Mouse (Mus musculus) lung, embryonic 15.5 days (tissue): ENCODE data around the gene Mterf4. TPM values are rescaled to one million over a fixed set of nuclear protein-coding genes. Genes with fewer than 3 reads are reported as not detected.

ENCODE experiments used
- ATAC-seq: fragments of 200-750 bp; cut with Nextera tagmentation; 2 replicates; pipeline ENCODE4 v1.8.0; 2017; ENCODE audit warnings: moderate number of reproducible peaks, borderline replicate concordance; ENCODE audit not compliant: low FRiP score, low TSS enrichment; ENCODE audit errors: extremely low read depth
- H3K27ac ChIP-seq: fragments of 300-500 bp; sonication (generic); 2 replicates; pipeline ENCODE4 v1.5.1; 2015; ENCODE audit warnings: moderate library complexity, mild to moderate bottlenecking, inconsistent platforms
- H3K27me3 ChIP-seq: fragments of 300-500 bp; sonication (generic); 2 replicates; pipeline ENCODE4 v1.6.1; 2015; ENCODE audit warnings: inconsistent platforms
- H3K36me3 ChIP-seq: fragments of 300-500 bp; sonication (generic); 2 replicates; pipeline ENCODE4 v1.6.1; 2015; ENCODE audit warnings: inconsistent platforms
- H3K4me1 ChIP-seq: fragments of 300-500 bp; sonication (generic); 2 replicates; pipeline ENCODE4 v1.6.1; 2015; ENCODE audit warnings: inconsistent platforms
- H3K4me2 ChIP-seq: fragments of 300-500 bp; sonication (generic); 2 replicates; pipeline ENCODE4 v1.6.1; 2015; ENCODE audit warnings: inconsistent platforms, mild to moderate bottlenecking, moderate library complexity
- H3K4me3 ChIP-seq: fragments of 300-500 bp; sonication (generic); 2 replicates; pipeline ENCODE4 v1.5.1; 2015; ENCODE audit warnings: mild to moderate bottlenecking, inconsistent platforms
- H3K9ac ChIP-seq: fragments of 300-500 bp; sonication (generic); 2 replicates; pipeline ENCODE4 v1.6.1; 2015; ENCODE audit warnings: inconsistent platforms
- H3K9me3 ChIP-seq: fragments of 300-500 bp; sonication (generic); 2 replicates; pipeline ENCODE4 v1.6.1; 2016; ENCODE audit warnings: inconsistent platforms
- WGBS: fragments of 180-500 bp; shearing (Covaris S2); methylation state at CpG from one replicate; pipeline ENCODE4 v1.1.7; 2015; 5-methylcytosine and 5-hydroxymethylcytosine counted together
- microRNA-seq: library from miRNA; unstranded; fragments of <30 nt; microRNA quantifications from one replicate; pipeline ENCODE4, GENCODE M21; 2016
- polyA plus RNA-seq: library from polyadenylated mRNA; unstranded; fragments of >200 nt; fragmentation: Nextera tagmentation; extraction: Ambion mirVana; gene quantifications from 2 replicates; pipeline ENCODE4 v1.2.1, GENCODE M21; 2015

The Mterf4 gene
- polyA plus RNA-seq, 1 experiment from 2014 or later, result 32.7 TPM

DNA sequence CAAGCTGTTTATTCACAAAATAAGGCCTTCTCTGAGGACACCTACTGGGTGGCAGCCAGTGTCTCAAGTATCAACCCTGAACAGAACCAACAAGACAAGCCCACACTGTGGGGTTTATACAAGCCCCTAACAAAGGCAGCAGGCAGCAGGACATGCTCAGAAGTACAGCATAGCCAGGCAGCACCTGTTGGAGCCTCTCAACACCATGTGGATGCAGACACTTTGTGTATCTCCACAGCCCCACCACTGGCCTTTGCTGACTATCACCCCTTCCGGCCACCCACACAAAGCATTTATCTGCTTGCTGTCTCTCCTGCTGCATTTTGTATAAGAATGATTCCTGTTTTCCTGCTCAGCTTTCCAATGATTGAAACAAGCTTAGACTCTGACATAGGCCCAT is 48.2 kb downstream of the Mterf4 start:
- Histone ChIP-seq H3K27me3 (no peaks in the 10 kb centered on the region), H3K27ac (no peak overlapping the region), H3K4me2 (no peak overlapping the region), H3K4me3 (no peak overlapping the region), H3K9me3 (no peaks in the 10 kb centered on the region), H3K36me3 (no peaks in the 10 kb centered on the region), H3K9ac (no peak overlapping the region), H3K4me1 (0 out of 2 replicates have a peak, but pooled peaks cover 4% of the 10 kb centered on the region)
- no peak for ATAC-seq
- WGBS, result 78% methylated on average over 1 of the region's 1 CpGs

DNA sequence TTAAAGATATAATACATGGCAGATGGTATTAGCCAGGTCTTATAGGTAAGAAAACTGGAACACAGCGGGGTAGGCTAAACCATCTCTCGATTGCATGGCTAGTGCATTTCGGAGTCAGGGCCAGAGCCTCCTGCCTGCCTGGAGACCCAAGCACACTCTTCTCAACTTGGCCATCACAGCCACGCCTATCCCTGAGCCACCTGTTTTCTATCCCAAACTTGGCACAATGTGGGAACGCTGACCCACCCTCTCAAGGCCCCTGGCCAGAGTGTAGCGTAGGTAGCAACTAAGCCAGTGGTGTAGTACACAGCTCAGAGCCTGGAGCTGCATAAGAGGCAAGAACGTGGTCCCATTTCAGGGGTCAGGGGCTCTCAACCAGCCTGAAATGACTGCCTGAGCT is 50.0 kb downstream of the Mterf4 start:
- no peaks in the 10 kb centered on the region for H3K27me3 ChIP-seq
- no peak overlapping the region for H3K4me3 ChIP-seq
- no peaks in the 10 kb centered on the region for H3K36me3 ChIP-seq
- H3K9me3 ChIP-seq, result no peaks in the 10 kb centered on the region
- no peak overlapping the region for H3K9ac ChIP-seq
- no peak for ATAC-seq
- 86% methylated on average over 7 of the region's 7 CpGs for WGBS
- H3K4me2 ChIP-seq, result no peak overlapping the region
- no peak overlapping the region for H3K27ac ChIP-seq
- H3K4me1 ChIP-seq, result peaks cover 4% of the 10 kb centered on the region; the same call in 1 of the 2 replicates

DNA sequence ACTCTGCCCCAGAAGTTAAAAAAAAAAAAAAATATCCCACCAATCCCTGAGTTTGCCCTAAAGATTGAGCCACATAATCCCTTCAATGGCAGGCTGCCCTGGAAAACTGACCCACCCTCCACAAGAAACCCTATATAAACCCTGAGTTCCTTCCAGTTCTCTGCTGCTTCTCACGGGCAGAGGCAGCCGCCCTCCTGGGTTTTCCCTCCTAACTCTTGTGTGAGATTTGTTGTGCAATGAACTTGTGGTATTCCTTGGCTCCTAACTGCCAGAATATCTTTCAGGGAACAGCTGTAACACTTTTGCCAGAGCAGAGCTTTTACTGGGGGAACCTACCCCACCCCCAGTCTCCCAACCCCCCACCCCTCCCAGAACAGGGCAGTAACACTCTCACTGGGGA is 53.1 kb downstream of the Mterf4 start:
- Histone ChIP-seq H3K9ac (no peak overlapping the region), H3K27ac (peak overlapping the region; percentile 22; the same call in 1 of the 2 replicates), H3K4me1 (peaks cover 4% of the 10 kb centered on the region; the same call in 1 of the 2 replicates)

More for the DNA sequence above, 53.1 kb downstream of the Mterf4 start:
- WGBS, result 18% methylated on average over 2 of the region's 2 CpGs
- no peak overlapping the region for H3K4me3 ChIP-seq
- H3K36me3 ChIP-seq, result no peaks in the 10 kb centered on the region
- no peaks in the 10 kb centered on the region for H3K9me3 ChIP-seq
- H3K27me3 ChIP-seq, result no peaks in the 10 kb centered on the region
- no peak overlapping the region for H3K4me2 ChIP-seq
- ATAC-seq, result peak; percentile 43; the same call in 1 of the 2 replicates

Small RNA genes within 50 kb of the gene (microRNA-seq; reads per million reads assigned to microRNA genes)
- gene Mir6345, result not detected
- 1.5 reads per million for gene Mir6901
- 0.56 reads per million for gene Mir6902

Other genes with a start within 250 kb of the Mterf4 start
- 6.5 and 10.8 TPM in 2 replicates for gene Kif1a, start 204.0 kb downstream of the Mterf4 start, polyA plus RNA-seq
- gene Agxt, start 170.7 kb downstream of the Mterf4 start, polyA plus RNA-seq, result not detected in 2 replicates
- gene 2310007B03Rik, start 145.0 kb downstream of the Mterf4 start, polyA plus RNA-seq, result 14.1 and 16.7 TPM in 2 replicates
- 3.2 and 3.7 TPM in 2 replicates for gene Crocc2, start 137.2 kb downstream of the Mterf4 start, polyA plus RNA-seq
- 19.6 and 23.2 TPM in 2 replicates for gene Sned1, start 70.1 kb downstream of the Mterf4 start, polyA plus RNA-seq
- 63.3 and 70.5 TPM in 2 replicates for gene Ppp1r7, start 36.9 kb upstream of the Mterf4 start, polyA plus RNA-seq
- 16.4 and 17.8 TPM in 2 replicates for gene Pask, start 37.6 kb upstream of the Mterf4 start, polyA plus RNA-seq
- gene Ano7, start 68.0 kb upstream of the Mterf4 start, polyA plus RNA-seq, result 0.07 and 0.38 TPM in 2 replicates
- gene Hdlbp, start 172.9 kb upstream of the Mterf4 start, polyA plus RNA-seq, result 158 and 159 TPM in 2 replicates
- gene Farp2, start 206.2 kb upstream of the Mterf4 start, polyA plus RNA-seq, result 6.1 and 6.3 TPM in 2 replicates